Mouse (Mus musculus): ENCODE data around the gene Adgrv1. TPM values are rescaled to one million over a fixed set of nuclear protein-coding genes. Genes with fewer than 3 reads are reported as not detected.

Gene Adgrv1
- polyA plus RNA-seq, 1 experiment from 2014 or later = 0.87 TPM

GRCm38 (mm10) chr13:81232839-81233238 lies 400.1 kb downstream of the Adgrv1 start:
- Histone ChIP-seq H3K4me1 (ENCODE audit: insufficient read depth) (0 out of 2 replicates have a peak, but pooled peaks cover 3% of the 10 kb centered on the region), H3K27ac (ENCODE audit: low read depth) (no peak overlapping the region), H3K27me3 (ENCODE audit: insufficient read depth, low read length) (no peaks in the 10 kb centered on the region), H3K4me3 (ENCODE audit: low read depth, low read length) (no peak overlapping the region), H3K9me3 (ENCODE audit: low read length) (no peaks in the 10 kb centered on the region), H3K4me2 (ENCODE audit: low read depth, low read length) (no peak overlapping the region), H3K9ac (replicated peaks) (no peak overlapping the region), H3K36me3 (replicated peaks; ENCODE audit: insufficient read depth, low read length) (no peaks in the 10 kb centered on the region)
- DNase-seq (peak; percentile 33), ATAC-seq (peak; percentile 56)
- TF ChIP-seq CTCF (IDR thresholded peaks at IDR 0.05; ENCODE audit: low read depth) (no peak), EP300 (IDR thresholded peaks at IDR 0.05; ENCODE audit: low read depth) (no peak)

GRCm38 (mm10) chr13:81230161-81230560 lies 402.8 kb downstream of the Adgrv1 start:
- H3K4me2 ChIP-seq (ENCODE audit: low read depth, low read length) = no peak overlapping the region
- WGBS (ENCODE audit: insufficient replicate concordance) = 34% methylated on average over 4 of the region's 4 CpGs
- H3K9ac ChIP-seq (replicated peaks) = no peak overlapping the region
- no peaks in the 10 kb centered on the region for H3K36me3 ChIP-seq (replicated peaks; ENCODE audit: insufficient read depth, low read length)
- no peak overlapping the region for H3K4me3 ChIP-seq (ENCODE audit: low read depth, low read length)
- no peak for DNase-seq
- no peaks in the 10 kb centered on the region for H3K9me3 ChIP-seq (ENCODE audit: low read length)
- 0 out of 2 replicates have a peak, but pooled peaks cover 3% of the 10 kb centered on the region for H3K4me1 ChIP-seq (ENCODE audit: insufficient read depth)
- no peak overlapping the region for H3K27ac ChIP-seq (ENCODE audit: low read depth)
- no peaks in the 10 kb centered on the region for H3K27me3 ChIP-seq (ENCODE audit: insufficient read depth, low read length)
- 0 out of 2 replicates have a peak, but pooled peaks have one; percentile 36 for ATAC-seq
- TF ChIP-seq EP300 (IDR thresholded peaks at IDR 0.05; ENCODE audit: low read depth) = no peak
- no peak for TF ChIP-seq CTCF (IDR thresholded peaks at IDR 0.05; ENCODE audit: low read depth)

GRCm38 (mm10) chr13:81223768-81224167 lies 409.2 kb downstream of the Adgrv1 start:
- H3K4me3 ChIP-seq (ENCODE audit: low read depth, low read length) = no peak overlapping the region
- H3K4me1 ChIP-seq (ENCODE audit: insufficient read depth) = no peaks in the 10 kb centered on the region
- no peaks in the 10 kb centered on the region for H3K36me3 ChIP-seq (replicated peaks; ENCODE audit: insufficient read depth, low read length)
- no peak overlapping the region for H3K4me2 ChIP-seq (ENCODE audit: low read depth, low read length)
- H3K27me3 ChIP-seq (ENCODE audit: insufficient read depth, low read length) = no peaks in the 10 kb centered on the region
- TF ChIP-seq EP300 (IDR thresholded peaks at IDR 0.05; ENCODE audit: low read depth) (no peak), CTCF (IDR thresholded peaks at IDR 0.05; ENCODE audit: low read depth) (no peak)
- WGBS (ENCODE audit: insufficient replicate concordance) = 71% methylated on average over 3 of the region's 3 CpGs
- no peak overlapping the region for H3K9ac ChIP-seq (replicated peaks)
- ATAC-seq (no peak), DNase-seq (no peak)
- no peaks in the 10 kb centered on the region for H3K9me3 ChIP-seq (ENCODE audit: low read length)
- no peak overlapping the region for H3K27ac ChIP-seq (ENCODE audit: low read depth)

GRCm38 (mm10) chr13:81222377-81222776 lies 410.6 kb downstream of the Adgrv1 start:
- WGBS (ENCODE audit: insufficient replicate concordance) = 88% methylated on average over 1 of the region's 1 CpGs
- H3K36me3 ChIP-seq (replicated peaks; ENCODE audit: insufficient read depth, low read length) = no peaks in the 10 kb centered on the region
- H3K9me3 ChIP-seq (ENCODE audit: low read length) = no peaks in the 10 kb centered on the region
- no peaks in the 10 kb centered on the region for H3K4me1 ChIP-seq (ENCODE audit: insufficient read depth)
- no peak for ATAC-seq
- H3K4me2 ChIP-seq (ENCODE audit: low read depth, low read length) = no peak overlapping the region
- no peak overlapping the region for H3K27ac ChIP-seq (ENCODE audit: low read depth)
- no peaks in the 10 kb centered on the region for H3K27me3 ChIP-seq (ENCODE audit: insufficient read depth, low read length)
- no peak overlapping the region for H3K4me3 ChIP-seq (ENCODE audit: low read depth, low read length)
- no peak for TF ChIP-seq EP300 (IDR thresholded peaks at IDR 0.05; ENCODE audit: low read depth)
- no peak for TF ChIP-seq CTCF (IDR thresholded peaks at IDR 0.05; ENCODE audit: low read depth)
- DNase-seq = no peak
- H3K9ac ChIP-seq (replicated peaks) = no peak overlapping the region

- H3K9me3 ChIP-seq (ENCODE audit: low read length) = no peaks in the 10 kb centered on the region
- ATAC-seq (peak; percentile 97), DNase-seq (peak; percentile 25)
- 41% methylated on average over 1 of the region's 1 CpGs for WGBS (ENCODE audit: insufficient replicate concordance)
- no peaks in the 10 kb centered on the region for H3K36me3 ChIP-seq (replicated peaks; ENCODE audit: insufficient read depth, low read length)
- no peak for TF ChIP-seq CTCF (IDR thresholded peaks at IDR 0.05; ENCODE audit: low read depth)
- peak; percentile 44; the same call in 1 of the 2 replicates for TF ChIP-seq EP300 (IDR thresholded peaks at IDR 0.05; ENCODE audit: low read depth)
- peak overlapping the region; percentile 57 for H3K27ac ChIP-seq (ENCODE audit: low read depth)
- no peaks in the 10 kb centered on the region for H3K4me1 ChIP-seq (ENCODE audit: insufficient read depth)
- H3K4me2 ChIP-seq (ENCODE audit: low read depth, low read length) = no peak overlapping the region
- no peaks in the 10 kb centered on the region for H3K27me3 ChIP-seq (ENCODE audit: insufficient read depth, low read length)
- no peak overlapping the region for H3K4me3 ChIP-seq (ENCODE audit: low read depth, low read length)
- no peak overlapping the region for H3K9ac ChIP-seq (replicated peaks)
Measured at GRCm38 (mm10) chr13:81211436-81211835, 421.5 kb downstream of the Adgrv1 start.

GRCm38 (mm10) chr13:81210516-81210915 lies 422.4 kb downstream of the Adgrv1 start:
- ATAC-seq = no peak
- no peak overlapping the region for H3K27ac ChIP-seq (ENCODE audit: low read depth)
- no peaks in the 10 kb centered on the region for H3K9me3 ChIP-seq (ENCODE audit: low read length)
- no peaks in the 10 kb centered on the region for H3K4me1 ChIP-seq (ENCODE audit: insufficient read depth)
- H3K36me3 ChIP-seq (replicated peaks; ENCODE audit: insufficient read depth, low read length) = no peaks in the 10 kb centered on the region
- H3K4me3 ChIP-seq (ENCODE audit: low read depth, low read length) = no peak overlapping the region
- no peaks in the 10 kb centered on the region for H3K27me3 ChIP-seq (ENCODE audit: insufficient read depth, low read length)
- H3K4me2 ChIP-seq (ENCODE audit: low read depth, low read length) = no peak overlapping the region
- no peak for DNase-seq
- no peak overlapping the region for H3K9ac ChIP-seq (replicated peaks)
- WGBS (ENCODE audit: insufficient replicate concordance) = 82% methylated on average over 2 of the region's 2 CpGs
- TF ChIP-seq EP300 (IDR thresholded peaks at IDR 0.05; ENCODE audit: low read depth) (no peak), CTCF (IDR thresholded peaks at IDR 0.05; ENCODE audit: low read depth) (no peak)

GRCm38 (mm10) chr13:81209815-81210214 lies 423.1 kb downstream of the Adgrv1 start:
- no peak overlapping the region for H3K27ac ChIP-seq (ENCODE audit: low read depth)
- DNase-seq (no peak), ATAC-seq (no peak)
- 66% methylated on average over 3 of the region's 3 CpGs for WGBS (ENCODE audit: insufficient replicate concordance)
- no peaks in the 10 kb centered on the region for H3K9me3 ChIP-seq (ENCODE audit: low read length)
- no peaks in the 10 kb centered on the region for H3K4me1 ChIP-seq (ENCODE audit: insufficient read depth)
- no peaks in the 10 kb centered on the region for H3K27me3 ChIP-seq (ENCODE audit: insufficient read depth, low read length)
- H3K9ac ChIP-seq (replicated peaks) = no peak overlapping the region
- no peak for TF ChIP-seq EP300 (IDR thresholded peaks at IDR 0.05; ENCODE audit: low read depth)
- TF ChIP-seq CTCF (IDR thresholded peaks at IDR 0.05; ENCODE audit: low read depth) = no peak
- no peak overlapping the region for H3K4me3 ChIP-seq (ENCODE audit: low read depth, low read length)
- H3K4me2 ChIP-seq (ENCODE audit: low read depth, low read length) = no peak overlapping the region
- H3K36me3 ChIP-seq (replicated peaks; ENCODE audit: insufficient read depth, low read length) = no peaks in the 10 kb centered on the region

Data from liver, postnatal 0 days (tissue).